Mouse (Mus musculus) megakaryocyte, embryonic 14.5 days (primary cell): ENCODE results near the gene Trim14.

Experiments used
- FLI1 ChIP-seq: IDR thresholded peaks from 2 replicates; pipeline ENCODE4 v1.6.1; 2012; ENCODE audit warnings: low read length, inconsistent platforms, mixed read lengths
- GATA1 ChIP-seq: IDR thresholded peaks from 3 replicates; pipeline ENCODE4 v1.6.1; 2012; ENCODE audit warnings: mixed read lengths, low read length, inconsistent platforms, borderline replicate concordance

- TF ChIP-seq GATA1 (no peak), FLI1 (no peak)
These were observed 31.2 kb upstream of the Trim14 start for GRCm38 (mm10) chr4:46566931-46567671.
